Mouse (Mus musculus) hindbrain, embryonic 11.5 days (tissue): ENCODE measurements around the gene Lgsn. TPM values are rescaled to one million over a fixed set of nuclear protein-coding genes. Genes with fewer than 3 reads are reported as not detected.

Experiments
- ATAC-seq: fragments of 200-750 bp; cut with Nextera tagmentation; 2 replicates; pipeline ENCODE4 v1.8.0; 2017; ENCODE audit warnings: mild to moderate bottlenecking, moderate TSS enrichment, moderate library complexity; ENCODE audit not compliant: low FRiP score
- DNase-seq: peaks from one replicate; pipeline ENCODE4 v3.0.0-alpha.2; 2015; ENCODE audit warnings: low spot score
- H3K27ac ChIP-seq: fragments of 300-500 bp; sonication (generic); 2 replicates; pipeline ENCODE4 v1.5.1; 2014; ENCODE audit warnings: mild to moderate bottlenecking, low read depth, low read length
- H3K27me3 ChIP-seq: fragments of 300-500 bp; sonication (generic); 2 replicates; pipeline ENCODE4 v1.6.1; 2014; ENCODE audit warnings: mild to moderate bottlenecking, low read length, moderate library complexity, mixed read lengths; ENCODE audit not compliant: control insufficient read depth, insufficient read depth
- H3K36me3 ChIP-seq: fragments of 300-500 bp; sonication (generic); 2 replicates; pipeline ENCODE4 v1.6.1; 2014; ENCODE audit warnings: mild to moderate bottlenecking, low read length, moderate library complexity, mixed read lengths; ENCODE audit not compliant: control insufficient read depth, insufficient read depth
- H3K4me1 ChIP-seq: fragments of 300-500 bp; sonication (generic); replicated peaks from 2 replicates; pipeline ENCODE4 v1.6.1; 2014; ENCODE audit warnings: low read length, mixed read lengths; ENCODE audit not compliant: control insufficient read depth, insufficient read depth
- H3K4me2 ChIP-seq: fragments of 300-500 bp; sonication (generic); replicated peaks from 2 replicates; pipeline ENCODE4 v1.6.1; 2014; ENCODE audit warnings: mild to moderate bottlenecking, low read depth, low read length
- H3K4me3 ChIP-seq: fragments of 300-500 bp; sonication (generic); 2 replicates; pipeline ENCODE4 v1.5.1; 2014; ENCODE audit warnings: low read depth, low read length
- H3K9ac ChIP-seq: fragments of 300-500 bp; sonication (generic); 2 replicates; pipeline ENCODE4 v1.6.1; 2014; ENCODE audit warnings: low read depth, low read length
- H3K9me3 ChIP-seq: fragments of 300-500 bp; sonication (generic); 2 replicates; pipeline ENCODE4 v1.6.1; 2016; ENCODE audit warnings: low read length; ENCODE audit not compliant: control insufficient read depth
- WGBS: fragments of 180-500 bp; shearing (Covaris S2); extraction: QIAGEN DNeasy Blood & Tissue Kit; methylation state at CpG from one replicate; pipeline ENCODE4 v1.1.7; 2014; 5-methylcytosine and 5-hydroxymethylcytosine counted together
- polyA plus RNA-seq: library from polyadenylated mRNA; unstranded; fragments of >200 nt; fragmentation: Nextera tagmentation; extraction: Ambion mirVana; gene quantifications from 2 replicates; pipeline ENCODE4 v1.2.1, GENCODE M21; 2014

The Lgsn gene
- polyA plus RNA-seq: not detected in 2 replicates

DNA sequence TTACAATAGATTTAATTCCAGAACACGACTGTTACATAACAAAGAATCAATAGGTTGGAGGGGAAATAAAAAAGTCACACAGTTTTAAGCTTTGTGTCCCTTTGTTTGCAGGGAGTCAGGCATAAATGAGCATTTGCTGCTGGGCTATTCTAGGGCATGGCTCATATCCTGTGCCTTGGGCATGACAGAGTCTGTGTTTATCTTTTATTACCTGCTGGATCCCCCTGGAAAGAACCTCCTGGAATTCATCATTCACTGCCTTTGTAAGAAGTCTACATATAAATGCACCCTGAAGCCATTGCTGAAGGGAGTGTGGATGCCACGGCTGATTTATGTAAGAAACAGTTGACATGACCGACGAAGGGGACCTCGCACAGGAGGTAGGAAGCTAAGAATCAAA lies at the start of gene Lgsn:
Gene Lgsn (plus strand): TSS at position 301 of the 400 bp plus-strand sequence.
- Histone ChIP-seq H3K9ac (no peak within 1 kb of the TSS), H3K27ac (no peak within 1 kb of the TSS), H3K4me1 (no peaks in the 10 kb centered on the region), H3K9me3 (no peaks in the 10 kb centered on the region), H3K27me3 (no peaks in the 10 kb centered on the region), H3K36me3 (no peaks in the 10 kb centered on the region), H3K4me2 (no peak within 1 kb of the TSS), H3K4me3 (no peak within 1 kb of the TSS)
- DNase-seq: no peak
- 79% methylated on average over 5 of the region's 5 CpGs for WGBS
- ATAC-seq: no peak

DNA sequence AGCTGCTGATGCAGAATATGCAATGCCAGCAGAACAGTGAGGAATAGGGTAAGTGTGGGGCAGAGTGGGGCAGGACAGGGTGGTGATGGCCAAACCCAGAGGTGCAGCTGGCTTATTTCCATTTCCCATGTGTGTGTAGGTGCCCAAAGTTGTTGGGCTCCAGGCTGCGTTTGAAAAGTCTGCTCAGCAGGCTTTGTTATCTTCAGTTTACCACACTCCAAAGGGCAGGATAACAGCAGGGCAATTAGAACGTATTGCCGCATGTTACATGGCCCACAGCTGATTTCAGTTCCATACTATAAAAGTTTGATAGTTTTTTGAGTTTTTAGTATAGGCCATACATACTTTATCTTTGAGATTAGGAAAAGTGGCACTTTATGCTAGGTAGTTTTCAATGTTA lies 37.8 kb upstream of the Lgsn start:
- no peaks in the 10 kb centered on the region for H3K9me3 ChIP-seq
- ATAC-seq: no peak
- no peak overlapping the region for H3K9ac ChIP-seq

DNA sequence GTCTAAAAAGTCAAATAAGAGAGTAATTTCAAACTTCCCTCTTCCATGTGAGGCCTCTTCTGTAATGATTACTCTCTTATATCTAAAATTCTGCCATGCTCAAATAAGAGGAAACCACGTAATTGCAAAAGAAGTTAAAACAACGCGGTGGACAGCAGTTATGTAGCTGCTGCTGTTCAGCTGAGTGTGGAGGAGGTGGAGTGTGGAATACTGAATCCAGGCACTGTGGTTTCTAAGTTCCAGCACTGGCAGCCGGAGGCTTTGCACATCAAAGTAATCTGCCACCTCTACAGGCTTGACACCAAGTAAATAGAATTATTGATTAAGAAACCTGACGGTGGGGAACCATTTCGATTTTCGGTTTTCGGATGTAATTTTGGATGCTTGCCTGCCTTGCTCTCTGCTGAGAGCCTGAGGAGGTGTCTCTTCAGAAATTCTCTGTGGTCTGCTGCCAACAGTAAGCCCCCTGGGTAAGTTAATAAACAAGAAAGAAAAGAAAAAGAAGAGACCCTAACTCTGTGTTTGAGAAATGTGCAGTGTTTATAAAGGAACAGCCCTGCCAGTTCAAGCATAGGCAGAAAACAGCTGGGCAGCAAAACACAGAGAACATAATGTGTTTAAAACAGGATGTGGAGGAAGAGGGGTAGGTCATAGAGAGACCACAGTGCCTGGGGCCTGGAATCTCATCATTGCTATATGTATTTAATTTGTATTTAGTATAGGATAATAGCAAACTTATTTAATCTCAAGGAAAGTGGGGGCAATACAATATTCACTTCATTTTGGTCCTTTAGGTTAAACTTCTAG lies 33.7 kb upstream of the Lgsn start:
- WGBS: 69% methylated on average over 8 of the region's 8 CpGs
- H3K4me2 ChIP-seq: no peak overlapping the region
- H3K9me3 ChIP-seq: no peaks in the 10 kb centered on the region
- H3K36me3 ChIP-seq: no peaks in the 10 kb centered on the region
- no peak overlapping the region for H3K9ac ChIP-seq
- ATAC-seq (no peak), DNase-seq (no peak)
- H3K4me3 ChIP-seq: no peak overlapping the region
- H3K27ac ChIP-seq: no peak overlapping the region
- no peaks in the 10 kb centered on the region for H3K27me3 ChIP-seq
- H3K4me1 ChIP-seq: no peaks in the 10 kb centered on the region

More for the DNA sequence above, 37.8 kb upstream of the Lgsn start:
- no peak overlapping the region for H3K4me3 ChIP-seq
- 84% methylated on average over 3 of the region's 3 CpGs for WGBS
- H3K4me1 ChIP-seq: no peaks in the 10 kb centered on the region
- no peak for DNase-seq
- H3K4me2 ChIP-seq: no peak overlapping the region
- no peaks in the 10 kb centered on the region for H3K27me3 ChIP-seq
- H3K27ac ChIP-seq: no peak overlapping the region
- H3K36me3 ChIP-seq: no peaks in the 10 kb centered on the region

DNA sequence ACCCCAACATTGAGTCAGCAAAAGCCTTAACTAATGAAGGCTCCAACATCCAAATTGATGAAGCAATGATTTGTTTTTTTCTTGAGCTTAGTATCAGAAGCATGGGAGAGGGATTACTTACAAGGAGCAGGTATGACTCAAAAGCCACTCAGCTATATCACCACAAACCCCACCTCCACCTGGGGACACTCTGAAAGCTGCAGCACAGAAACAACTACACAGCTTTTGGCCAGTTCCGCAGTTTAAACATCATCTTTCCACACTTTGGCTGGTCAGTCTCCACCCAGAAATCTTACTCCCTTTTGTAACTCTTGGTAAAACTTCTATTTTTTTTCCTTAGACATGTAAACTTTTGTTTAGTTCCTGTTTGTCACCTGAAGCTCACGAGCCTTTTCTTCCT lies 32.6 kb upstream of the Lgsn start:
- no peaks in the 10 kb centered on the region for H3K4me1 ChIP-seq
- H3K27me3 ChIP-seq: no peaks in the 10 kb centered on the region
- H3K4me3 ChIP-seq: no peak overlapping the region
- no peak overlapping the region for H3K4me2 ChIP-seq
- 84% methylated on average over 2 of the region's 2 CpGs for WGBS
- H3K9me3 ChIP-seq: no peaks in the 10 kb centered on the region
- no peak overlapping the region for H3K9ac ChIP-seq
- no peak for DNase-seq
- no peaks in the 10 kb centered on the region for H3K36me3 ChIP-seq
- ATAC-seq: no peak
- no peak overlapping the region for H3K27ac ChIP-seq

DNA sequence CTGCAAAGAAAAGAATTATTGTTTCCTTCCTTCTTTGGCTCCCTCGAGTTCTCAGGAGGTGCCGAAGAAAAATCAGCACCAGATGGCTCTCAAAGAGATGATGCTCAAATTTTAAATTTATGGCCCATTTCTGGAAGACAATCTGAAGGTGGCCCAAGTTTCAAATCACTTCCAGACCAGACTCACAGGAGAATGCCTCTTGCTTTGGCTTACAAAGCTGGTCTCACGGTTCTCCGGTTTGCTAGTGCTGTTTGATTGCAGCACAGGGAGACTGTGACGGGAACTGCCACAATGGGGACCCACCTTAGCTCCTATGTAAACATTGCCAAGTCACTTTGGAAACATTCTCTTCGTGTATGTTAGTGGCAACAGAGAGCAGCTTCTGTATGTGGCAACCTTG lies 26.5 kb upstream of the Lgsn start:
- H3K4me2 ChIP-seq: no peak overlapping the region
- no peaks in the 10 kb centered on the region for H3K36me3 ChIP-seq
- ATAC-seq (no peak), DNase-seq (peak; percentile 5)
- H3K27me3 ChIP-seq: no peaks in the 10 kb centered on the region
- H3K27ac ChIP-seq: no peak overlapping the region
- H3K4me3 ChIP-seq: no peak overlapping the region
- no peaks in the 10 kb centered on the region for H3K9me3 ChIP-seq
- no peaks in the 10 kb centered on the region for H3K4me1 ChIP-seq
- 61% methylated on average over 6 of the region's 6 CpGs for WGBS
- H3K9ac ChIP-seq: no peak overlapping the region

DNA sequence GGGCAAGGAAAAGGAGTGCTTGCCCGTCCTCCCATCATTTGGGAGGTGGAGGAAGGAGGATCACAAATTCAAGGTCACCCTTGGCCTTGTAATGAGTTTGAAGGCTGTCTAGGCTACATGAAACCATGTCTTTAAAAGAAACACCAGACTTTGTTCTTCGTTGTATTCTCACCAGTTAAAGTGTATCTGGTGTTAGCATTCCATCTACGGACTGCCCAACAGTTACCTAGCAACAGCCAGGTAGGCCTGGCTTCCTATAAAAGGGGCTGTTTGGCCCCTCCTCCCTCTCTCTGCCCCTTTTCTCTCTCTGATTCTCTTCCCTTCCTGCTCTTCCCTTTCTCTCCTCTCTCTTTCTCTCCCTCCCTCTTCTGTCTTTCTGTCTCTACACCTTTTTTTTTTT lies 25.7 kb upstream of the Lgsn start:
- ATAC-seq: no peak
- no peaks in the 10 kb centered on the region for H3K4me1 ChIP-seq
- H3K9ac ChIP-seq: no peak overlapping the region
- 62% methylated on average over 3 of the region's 3 CpGs for WGBS
- no peak overlapping the region for H3K27ac ChIP-seq
- no peak overlapping the region for H3K4me2 ChIP-seq
- H3K36me3 ChIP-seq: no peaks in the 10 kb centered on the region
- no peak overlapping the region for H3K4me3 ChIP-seq
- no peak for DNase-seq
- H3K9me3 ChIP-seq: no peaks in the 10 kb centered on the region
- H3K27me3 ChIP-seq: no peaks in the 10 kb centered on the region

DNA sequence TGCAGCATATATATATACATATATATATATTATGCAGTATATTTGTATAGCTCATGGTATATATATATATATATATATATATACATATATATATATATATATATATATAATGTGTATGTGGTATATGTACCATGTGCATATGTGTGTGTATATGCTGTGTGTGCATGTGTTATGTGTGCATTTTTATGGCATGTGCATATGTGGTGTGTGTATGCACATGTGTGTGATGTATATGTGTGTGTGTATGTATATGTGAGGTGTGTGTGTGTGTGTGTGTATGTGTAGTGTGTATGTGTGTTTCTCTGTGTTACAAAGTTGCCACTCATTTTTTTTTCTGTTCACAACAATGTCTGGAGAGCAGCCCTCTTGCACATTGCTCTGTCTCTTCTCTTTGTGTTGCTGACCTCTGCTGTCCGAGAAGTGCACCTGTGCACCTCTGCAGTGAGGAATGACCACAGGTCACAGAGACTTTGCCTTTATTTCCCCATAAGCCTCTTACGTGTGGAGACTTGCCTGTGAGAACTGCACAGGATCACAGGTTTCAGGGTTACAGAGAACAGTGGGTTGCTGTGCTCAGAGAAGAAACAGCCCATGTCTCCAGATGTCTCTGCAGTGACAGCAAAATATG lies 23.3 kb upstream of the Lgsn start:
- Histone ChIP-seq H3K4me3 (no peak overlapping the region), H3K4me2 (no peak overlapping the region), H3K9me3 (no peaks in the 10 kb centered on the region), H3K27ac (no peak overlapping the region), H3K27me3 (no peaks in the 10 kb centered on the region), H3K4me1 (no peaks in the 10 kb centered on the region), H3K9ac (no peak overlapping the region), H3K36me3 (no peaks in the 10 kb centered on the region)
- 70% methylated on average over 2 of the region's 2 CpGs for WGBS
- no peak for DNase-seq
- ATAC-seq: no peak

DNA sequence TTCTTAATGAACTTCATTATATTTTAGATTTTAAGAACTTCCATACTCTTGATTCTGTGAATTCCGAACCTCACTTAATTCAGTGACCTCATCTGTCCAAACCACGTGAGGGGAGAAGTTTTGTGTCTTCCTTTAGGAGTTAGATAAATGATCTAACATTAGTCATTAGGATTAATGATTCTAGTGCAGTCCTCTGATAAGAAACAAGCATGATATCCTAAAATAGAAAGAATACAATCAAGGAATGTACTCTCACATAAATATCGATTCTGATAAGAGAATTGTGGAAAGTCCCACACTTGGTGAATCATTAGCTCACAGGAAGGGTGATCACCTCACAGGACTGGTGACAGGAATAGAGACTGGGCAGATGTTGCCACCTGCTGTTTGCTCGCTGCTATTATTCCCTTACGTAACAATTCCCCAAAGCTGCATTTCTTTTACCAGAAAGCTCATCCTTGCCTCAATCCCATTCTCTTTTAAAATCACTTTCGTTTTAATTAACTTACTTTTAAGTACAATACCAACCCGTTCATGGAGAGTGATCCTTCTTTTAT lies 22.3 kb upstream of the Lgsn start:
- H3K27ac ChIP-seq: no peak overlapping the region
- H3K4me2 ChIP-seq: no peak overlapping the region
- no peak overlapping the region for H3K4me3 ChIP-seq
- no peak overlapping the region for H3K9ac ChIP-seq
- H3K36me3 ChIP-seq: no peaks in the 10 kb centered on the region
- H3K27me3 ChIP-seq: no peaks in the 10 kb centered on the region
- 30% methylated on average over 7 of the region's 7 CpGs for WGBS
- DNase-seq: peak; percentile 60
- ATAC-seq: peak; percentile 80
- no peaks in the 10 kb centered on the region for H3K4me1 ChIP-seq
- no peaks in the 10 kb centered on the region for H3K9me3 ChIP-seq

DNA sequence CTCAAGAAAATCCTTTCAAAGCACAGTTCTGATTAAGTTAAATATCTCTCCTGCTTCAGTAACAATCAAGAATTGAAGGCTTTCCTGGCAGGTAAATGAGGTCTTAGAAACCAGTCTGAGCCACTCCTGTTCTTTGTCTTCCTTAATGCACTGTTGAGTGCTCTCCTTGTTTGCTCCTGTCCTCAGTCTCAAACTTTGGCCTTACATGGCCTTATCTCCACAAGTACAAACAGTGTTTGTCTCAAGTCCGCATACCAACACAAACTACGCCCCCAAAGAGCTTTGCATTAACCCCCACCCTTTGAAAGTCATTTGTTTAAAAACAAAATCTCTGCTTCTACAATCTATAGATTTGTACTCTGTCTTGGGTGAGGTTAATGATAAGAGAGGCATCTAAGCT lies 20.0 kb upstream of the Lgsn start:
- Histone ChIP-seq H3K9ac (no peak overlapping the region), H3K4me1 (no peaks in the 10 kb centered on the region), H3K4me2 (no peak overlapping the region), H3K27ac (no peak overlapping the region), H3K36me3 (no peaks in the 10 kb centered on the region), H3K4me3 (no peak overlapping the region), H3K27me3 (no peaks in the 10 kb centered on the region), H3K9me3 (no peaks in the 10 kb centered on the region)
- ATAC-seq: no peak
- WGBS: 83% methylated on average over 2 of the region's 2 CpGs
- DNase-seq: no peak
